29 mouse cellular contexts compared by ENCODE assay signal in the genomic region with DNA sequence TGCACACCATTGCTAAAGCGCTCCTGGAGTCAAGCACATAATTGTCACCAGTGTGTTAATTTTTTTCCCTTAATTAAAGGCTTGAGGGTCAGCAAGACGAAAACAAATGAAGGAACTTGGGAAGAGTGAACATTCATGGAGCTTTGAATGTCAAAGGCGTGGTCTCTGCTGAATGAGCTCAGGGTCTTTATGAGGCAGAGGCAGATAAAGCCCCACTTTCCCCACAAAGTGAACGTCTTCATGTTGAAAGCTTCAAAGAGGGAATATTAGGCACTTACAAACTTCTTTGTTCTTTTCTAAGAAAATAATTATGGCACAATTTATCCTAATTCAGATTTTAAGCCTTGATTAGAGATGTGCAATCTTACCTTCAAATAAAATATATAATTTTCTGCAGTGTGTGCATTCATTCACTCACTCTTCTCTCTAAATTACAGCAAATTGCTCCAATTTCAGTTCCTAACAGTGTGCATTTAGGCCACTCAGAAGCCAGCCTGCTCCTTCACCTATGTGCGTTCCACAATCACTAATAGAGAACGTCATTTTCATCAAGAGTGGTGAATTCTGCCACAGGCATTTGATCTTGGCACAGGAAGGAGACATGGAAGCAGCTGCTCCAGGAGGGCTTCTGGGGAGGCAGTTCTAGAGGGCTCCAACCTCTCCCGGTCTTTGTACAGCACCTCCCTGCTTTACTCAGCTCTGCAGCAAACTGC.
DNase-seq lines count a peak whose midpoint lies in the region; ATAC-seq lines count a peak whose summit lies in the region.
"Had no signal": no experiment of that assay in that cellular context is flagged by ENCODE, and none has a peak within 500 bp of the region (broad histone marks: within the 10 kb centered on the region; RNA-seq: fewer than 3 reads in every experiment).

No protein-coding gene starts in this region.

- H3K27ac ChIP-seq in embryonic facial prominence, embryonic 11.5 days (replicated peaks; ENCODE audit: low read depth, low read length), result no peak overlapping the region
- H3K27ac ChIP-seq in embryonic facial prominence, embryonic 10.5 days (replicated peaks), result no peak overlapping the region; the same call in 1 of the 2 replicates
- no peak overlapping the region for H3K27ac ChIP-seq in midbrain, embryonic 13.5 days
- no peak overlapping the region for H3K27ac ChIP-seq in midbrain, embryonic 15.5 days
- H3K27ac ChIP-seq in forebrain, embryonic 15.5 days (replicated peaks), result peak overlapping the region; percentile 68
- H3K27ac ChIP-seq in hindbrain, embryonic 11.5 days (ENCODE audit: low read depth, low read length), result no peak overlapping the region
- H3K27ac ChIP-seq: embryonic facial prominence, embryonic 12.5 days; embryonic facial prominence, embryonic 15.5 days; heart, adult 2 months; heart, embryonic 10.5 days; heart, embryonic 13.5 days; hindbrain, embryonic 12.5 days; intestine, embryonic 15.5 days had no signal

- no peak overlapping the region for H3K9ac ChIP-seq in embryonic facial prominence, embryonic 11.5 days (replicated peaks; ENCODE audit: low read length)
- no peak overlapping the region for H3K9ac ChIP-seq in midbrain, embryonic 13.5 days (replicated peaks)
- H3K9ac ChIP-seq in midbrain, embryonic 15.5 days, result no peak overlapping the region
- H3K9ac ChIP-seq in forebrain, embryonic 15.5 days (replicated peaks), result no peak overlapping the region
- H3K9ac ChIP-seq in hindbrain, embryonic 11.5 days (ENCODE audit: low read depth, low read length), result no peak overlapping the region
- H3K9ac ChIP-seq: embryonic facial prominence, embryonic 12.5 days; embryonic facial prominence, embryonic 15.5 days; heart, embryonic 13.5 days; hindbrain, embryonic 12.5 days; intestine, embryonic 15.5 days had no signal

- 58% methylated on average over 7 of the region's 7 CpGs for WGBS in embryonic facial prominence, embryonic 11.5 days
- WGBS in embryonic facial prominence, embryonic 10.5 days, result 62% methylated on average over 7 of the region's 7 CpGs
- WGBS in midbrain, embryonic 13.5 days, result 66% methylated on average over 7 of the region's 7 CpGs
- 61% methylated on average over 7 of the region's 7 CpGs for WGBS in midbrain, embryonic 15.5 days
- 16% methylated on average over 7 of the region's 7 CpGs for WGBS in forebrain, embryonic 15.5 days
- 79% methylated on average over 7 of the region's 7 CpGs for WGBS in hindbrain, embryonic 11.5 days

- H3K4me2 ChIP-seq in embryonic facial prominence, embryonic 11.5 days (ENCODE audit: low read depth, low read length), result no peak overlapping the region
- no peak overlapping the region for H3K4me2 ChIP-seq in midbrain, embryonic 13.5 days (replicated peaks)
- H3K4me2 ChIP-seq in midbrain, embryonic 15.5 days, result no peak overlapping the region
- H3K4me2 ChIP-seq in forebrain, embryonic 15.5 days (replicated peaks), result no peak overlapping the region
- no peak overlapping the region for H3K4me2 ChIP-seq in hindbrain, embryonic 11.5 days (replicated peaks; ENCODE audit: low read depth, low read length)
- H3K4me2 ChIP-seq: embryonic facial prominence, embryonic 12.5 days; embryonic facial prominence, embryonic 15.5 days; heart, embryonic 13.5 days; hindbrain, embryonic 12.5 days; intestine, embryonic 15.5 days had no signal

- no peaks in the 10 kb centered on the region for H3K4me1 ChIP-seq in embryonic facial prominence, embryonic 11.5 days (ENCODE audit: control insufficient read depth, insufficient read depth, low read length)
- peaks cover 19% of the 10 kb centered on the region for H3K4me1 ChIP-seq in embryonic facial prominence, embryonic 10.5 days
- 0 out of 2 replicates have a peak, but pooled peaks cover 7% of the 10 kb centered on the region for H3K4me1 ChIP-seq in midbrain, embryonic 13.5 days (replicated peaks)
- H3K4me1 ChIP-seq in midbrain, embryonic 15.5 days, result no peaks in the 10 kb centered on the region
- peaks cover 8% of the 10 kb centered on the region for H3K4me1 ChIP-seq in forebrain, embryonic 15.5 days
- H3K4me1 ChIP-seq in hindbrain, embryonic 11.5 days (replicated peaks; ENCODE audit: control insufficient read depth, insufficient read depth, low read length), result no peaks in the 10 kb centered on the region
- H3K4me1 ChIP-seq: embryonic facial prominence, embryonic 12.5 days; embryonic facial prominence, embryonic 15.5 days; hindbrain, embryonic 12.5 days; intestine, embryonic 15.5 days had no signal

- H3K4me3 ChIP-seq in embryonic facial prominence, embryonic 11.5 days (ENCODE audit: low read depth, low read length), result no peak overlapping the region
- no peak overlapping the region for H3K4me3 ChIP-seq in embryonic facial prominence, embryonic 10.5 days
- H3K4me3 ChIP-seq in midbrain, embryonic 13.5 days (replicated peaks), result no peak overlapping the region
- no peak overlapping the region for H3K4me3 ChIP-seq in midbrain, embryonic 15.5 days
- no peak overlapping the region for H3K4me3 ChIP-seq in forebrain, embryonic 15.5 days
- H3K4me3 ChIP-seq in hindbrain, embryonic 11.5 days (ENCODE audit: low read depth, low read length), result no peak overlapping the region
- H3K4me3 ChIP-seq: embryonic facial prominence, embryonic 12.5 days; embryonic facial prominence, embryonic 15.5 days; heart, adult 2 months; heart, embryonic 10.5 days; heart, embryonic 13.5 days; hindbrain, embryonic 12.5 days; intestine, embryonic 15.5 days had no signal

- no peaks in the 10 kb centered on the region for H3K27me3 ChIP-seq in embryonic facial prominence, embryonic 11.5 days (ENCODE audit: control insufficient read depth, insufficient read depth, low read length)
- no peaks in the 10 kb centered on the region for H3K27me3 ChIP-seq in embryonic facial prominence, embryonic 10.5 days (replicated peaks; ENCODE audit: low read depth, poor library complexity, severe bottlenecking)
- H3K27me3 ChIP-seq in midbrain, embryonic 13.5 days, result no peaks in the 10 kb centered on the region
- no peaks in the 10 kb centered on the region for H3K27me3 ChIP-seq in midbrain, embryonic 15.5 days (replicated peaks)
- no peaks in the 10 kb centered on the region for H3K27me3 ChIP-seq in forebrain, embryonic 15.5 days
- H3K27me3 ChIP-seq in hindbrain, embryonic 11.5 days (ENCODE audit: control insufficient read depth, insufficient read depth, low read length), result no peaks in the 10 kb centered on the region
- H3K27me3 ChIP-seq: embryonic facial prominence, embryonic 12.5 days; embryonic facial prominence, embryonic 15.5 days; heart, embryonic 13.5 days; hindbrain, embryonic 12.5 days; intestine, embryonic 15.5 days; Patski had no signal

- peak; percentile 14 for DNase-seq in embryonic facial prominence, embryonic 11.5 days (ENCODE audit: low spot score)
- no peak for DNase-seq in embryonic facial prominence, embryonic 10.5 days (ENCODE audit: low spot score)
- peak; percentile 1 for DNase-seq in MN1 (ENCODE audit: low spot score)
- DNase-seq in hindbrain, embryonic 11.5 days (ENCODE audit: low spot score), result no peak
- no peak for DNase-seq in kidney, postnatal 4 days
- DNase-seq: adrenal gland, postnatal 10 days; adrenal gland, postnatal 36 days; cerebellum, adult 11 months; cerebellum, adult 2 months; cerebellum, adult 9-11 months; cerebellum, postnatal 25 days; embryo, embryonic 11 days; gastrocnemius, postnatal 10 days; gastrocnemius, postnatal 36 days; heart, adult 2 months; heart, postnatal 14 days; heart, postnatal 4 days; kidney, adult 11 months had no signal

- no peaks in the 10 kb centered on the region for H3K9me3 ChIP-seq in embryonic facial prominence, embryonic 11.5 days (replicated peaks; ENCODE audit: control insufficient read depth, low read length)
- no peaks in the 10 kb centered on the region for H3K9me3 ChIP-seq in embryonic facial prominence, embryonic 10.5 days
- no peaks in the 10 kb centered on the region for H3K9me3 ChIP-seq in midbrain, embryonic 13.5 days
- no peaks in the 10 kb centered on the region for H3K9me3 ChIP-seq in midbrain, embryonic 15.5 days
- no peaks in the 10 kb centered on the region for H3K9me3 ChIP-seq in forebrain, embryonic 15.5 days
- no peaks in the 10 kb centered on the region for H3K9me3 ChIP-seq in hindbrain, embryonic 11.5 days (ENCODE audit: control insufficient read depth, low read length)
- H3K9me3 ChIP-seq: embryonic facial prominence, embryonic 12.5 days; embryonic facial prominence, embryonic 15.5 days; heart, embryonic 10.5 days; heart, embryonic 13.5 days; hindbrain, embryonic 12.5 days; intestine, embryonic 15.5 days had no signal

- no peaks in the 10 kb centered on the region for H3K36me3 ChIP-seq in embryonic facial prominence, embryonic 11.5 days (replicated peaks; ENCODE audit: control insufficient read depth, insufficient read depth, low read depth, low read length)
- H3K36me3 ChIP-seq in embryonic facial prominence, embryonic 10.5 days (replicated peaks), result no peaks in the 10 kb centered on the region
- H3K36me3 ChIP-seq in midbrain, embryonic 13.5 days, result no peaks in the 10 kb centered on the region
- no peaks in the 10 kb centered on the region for H3K36me3 ChIP-seq in midbrain, embryonic 15.5 days (replicated peaks)
- no peaks in the 10 kb centered on the region for H3K36me3 ChIP-seq in forebrain, embryonic 15.5 days
- H3K36me3 ChIP-seq in hindbrain, embryonic 11.5 days (ENCODE audit: control insufficient read depth, insufficient read depth, low read length), result no peaks in the 10 kb centered on the region
- H3K36me3 ChIP-seq: embryonic facial prominence, embryonic 12.5 days; embryonic facial prominence, embryonic 15.5 days; heart, embryonic 10.5 days; heart, embryonic 13.5 days; hindbrain, embryonic 12.5 days; intestine, embryonic 15.5 days had no signal

- ATAC-seq in embryonic facial prominence, embryonic 11.5 days (replicated peaks; ENCODE audit: insufficient number of reproducible peaks, low FRiP score, low TSS enrichment, low read depth), result no peak
- ATAC-seq in midbrain, embryonic 13.5 days, result 0 out of 2 replicates have a peak, but pooled peaks have one; percentile 30
- no peak for ATAC-seq in midbrain, embryonic 15.5 days (replicated peaks)
- peak; percentile 91 for ATAC-seq in forebrain, embryonic 15.5 days (replicated peaks)
- no peak for ATAC-seq in hindbrain, embryonic 11.5 days (ENCODE audit: low FRiP score)
- ATAC-seq: hindbrain, embryonic 16.5 days; intestine, embryonic 15.5 days; Patski had no signal

Comparison
In these comparisons a context has a peak if more than half of its experiments do, and no peak if none do; other contexts are left out.
1. ATAC-seq: peak in midbrain, embryonic 13.5 days (single experiment) and forebrain, embryonic 15.5 days (single experiment); none in embryonic facial prominence, embryonic 11.5 days (single experiment), midbrain, embryonic 15.5 days (single experiment) and hindbrain, embryonic 11.5 days (single experiment).
2. DNase-seq: peak in embryonic facial prominence, embryonic 11.5 days (single experiment) and MN1 (single experiment); none in embryonic facial prominence, embryonic 10.5 days (single experiment), hindbrain, embryonic 11.5 days (single experiment) and kidney, postnatal 4 days (0 of 2).